Mouse (Mus musculus) limb, embryonic 13.5 days (tissue): ENCODE results near the gene Bicral. TPM values are rescaled to one million over a fixed set of nuclear protein-coding genes. Genes with fewer than 3 reads are reported as not detected.

Experiments used
- ATAC-seq: fragments of 200-750 bp; cut with Nextera tagmentation; 2 replicates; pipeline ENCODE4 v1.8.0; 2017; ENCODE audit warnings: low read depth, moderate number of reproducible peaks, moderate TSS enrichment; ENCODE audit not compliant: low FRiP score
- H3K27ac ChIP-seq: fragments of 300-500 bp; sonication (generic); 2 replicates; pipeline ENCODE4 v1.5.1; 2015; ENCODE audit warnings: inconsistent platforms, mild to moderate bottlenecking, moderate library complexity
- H3K27me3 ChIP-seq: fragments of 300-500 bp; sonication (generic); 2 replicates; pipeline ENCODE4 v1.6.1; 2015; ENCODE audit warnings: mild to moderate bottlenecking, inconsistent platforms
- H3K36me3 ChIP-seq: fragments of 300-500 bp; sonication (generic); 2 replicates; pipeline ENCODE4 v1.6.1; 2015; ENCODE audit warnings: inconsistent platforms, mild to moderate bottlenecking, moderate library complexity
- H3K4me1 ChIP-seq: fragments of 300-500 bp; sonication (generic); 2 replicates; pipeline ENCODE4 v1.6.1; 2015; ENCODE audit warnings: inconsistent platforms
- H3K4me2 ChIP-seq: fragments of 300-500 bp; sonication (generic); replicated peaks from 2 replicates; pipeline ENCODE4 v1.6.1; 2015; ENCODE audit warnings: inconsistent platforms, mild to moderate bottlenecking, moderate library complexity
- H3K4me3 ChIP-seq: fragments of 300-500 bp; sonication (generic); 2 replicates; pipeline ENCODE4 v1.5.1; 2015; ENCODE audit warnings: moderate library complexity, mild to moderate bottlenecking, inconsistent platforms
- H3K9ac ChIP-seq: fragments of 300-500 bp; sonication (generic); 2 replicates; pipeline ENCODE4 v1.6.1; 2015; ENCODE audit warnings: mild to moderate bottlenecking, inconsistent platforms
- H3K9me3 ChIP-seq: fragments of 300-500 bp; sonication (generic); 2 replicates; pipeline ENCODE4 v1.6.1; 2016; ENCODE audit warnings: inconsistent platforms
- WGBS: fragments of 180-500 bp; shearing (Covaris S2); methylation state at CpG from one replicate; pipeline ENCODE4 v1.1.7; 2015; 5-methylcytosine and 5-hydroxymethylcytosine counted together
- polyA plus RNA-seq: library from polyadenylated mRNA; unstranded; fragments of >200 nt; fragmentation: Nextera tagmentation; extraction: Ambion mirVana; gene quantifications from 2 replicates; pipeline ENCODE4 v1.2.1, GENCODE M21; 2015

The Bicral gene
- polyA plus RNA-seq, 1 experiment from 2014 or later = 4.6 TPM

- ATAC-seq = no peak
- Histone ChIP-seq H3K4me2 (no peak within 1 kb of the TSS), H3K36me3 (no peaks in the 10 kb centered on the region), H3K27ac (no peak within 1 kb of the TSS), H3K4me3 (no peak within 1 kb of the TSS), H3K27me3 (no peaks in the 10 kb centered on the region), H3K9ac (0 out of 2 replicates have a peak within 1 kb of the TSS, but pooled peaks have one; percentile 13), H3K9me3 (no peaks in the 10 kb centered on the region), H3K4me1 (no peaks in the 10 kb centered on the region)
- WGBS = 59% methylated on average over 2 of the region's 2 CpGs
Observed at GRCm38 (mm10) chr17:46763544-46763943, 94.7 kb downstream of the Bicral start, which contains the start of gene Ptcra. Ptcra (minus strand) TSS chr17:46763712.

GRCm38 (mm10) chr17:46758753-46759152 lies 99.5 kb downstream of the Bicral start:
- WGBS = 80% methylated on average over 12 of the region's 12 CpGs
- Histone ChIP-seq H3K4me2 (no peak overlapping the region), H3K4me3 (no peak overlapping the region), H3K36me3 (no peaks in the 10 kb centered on the region), H3K9me3 (no peaks in the 10 kb centered on the region), H3K27me3 (no peaks in the 10 kb centered on the region), H3K27ac (no peak overlapping the region), H3K4me1 (peaks cover 9% of the 10 kb centered on the region; the same call in 1 of the 2 replicates), H3K9ac (no peak overlapping the region)
- no peak for ATAC-seq

- WGBS = under 1% methylated on average over 55 of the region's 58 CpGs
- H3K4me1 ChIP-seq = peaks cover 24% of the 10 kb centered on the region
- H3K4me2 ChIP-seq = peak within 1 kb of the TSS; percentile 75
- H3K36me3 ChIP-seq = peaks cover 15% of the 10 kb centered on the region
- peak within 1 kb of the TSS; percentile 87 for H3K27ac ChIP-seq
- peak within 1 kb of the TSS; percentile 69 for H3K4me3 ChIP-seq
- peak; percentile 99 for ATAC-seq
- no peaks in the 10 kb centered on the region for H3K27me3 ChIP-seq
- H3K9ac ChIP-seq = peak within 1 kb of the TSS; percentile 78
- H3K9me3 ChIP-seq = no peaks in the 10 kb centered on the region
Observed at GRCm38 (mm10) chr17:46751794-46752556, 106.3 kb downstream of the Bicral start, which contains the start of gene Cnpy3. Cnpy3 (minus strand) TSS chr17:46752214.

GRCm38 (mm10) chr17:46751056-46751793 lies 107.1 kb downstream of the Bicral start:
- peak overlapping the region; percentile 87 for H3K27ac ChIP-seq
- peaks cover 23% of the 10 kb centered on the region for H3K36me3 ChIP-seq
- H3K4me2 ChIP-seq = peak overlapping the region; percentile 75
- H3K9ac ChIP-seq = peak overlapping the region; percentile 78
- ATAC-seq = no peak; the same call in 1 of the 2 replicates
- H3K27me3 ChIP-seq = no peaks in the 10 kb centered on the region
- H3K4me3 ChIP-seq = peak overlapping the region; percentile 69
- H3K4me1 ChIP-seq = peaks cover 17% of the 10 kb centered on the region
- no peaks in the 10 kb centered on the region for H3K9me3 ChIP-seq
- 13% methylated on average over 16 of the region's 16 CpGs for WGBS

- no peak for ATAC-seq
- Histone ChIP-seq H3K27ac (peak overlapping the region; percentile 87; the same call in 1 of the 2 replicates), H3K4me2 (peak overlapping the region; percentile 75), H3K9ac (peak overlapping the region; percentile 78), H3K4me3 (peak overlapping the region; percentile 69), H3K36me3 (peaks cover 29% of the 10 kb centered on the region), H3K27me3 (no peaks in the 10 kb centered on the region), H3K9me3 (no peaks in the 10 kb centered on the region), H3K4me1 (peaks cover 17% of the 10 kb centered on the region)
- 80% methylated on average over 4 of the region's 4 CpGs for WGBS
Observed at GRCm38 (mm10) chr17:46750580-46750979, 107.7 kb downstream of the Bicral start.

- H3K9me3 ChIP-seq = no peaks in the 10 kb centered on the region
- H3K4me2 ChIP-seq = no peak overlapping the region
- no peak overlapping the region for H3K27ac ChIP-seq
- 89% methylated on average over 5 of the region's 5 CpGs for WGBS
- no peaks in the 10 kb centered on the region for H3K27me3 ChIP-seq
- H3K36me3 ChIP-seq = peaks cover 38% of the 10 kb centered on the region
- H3K4me1 ChIP-seq = peaks cover 17% of the 10 kb centered on the region
- H3K9ac ChIP-seq = no peak overlapping the region
- no peak overlapping the region for H3K4me3 ChIP-seq
- no peak for ATAC-seq
Observed at GRCm38 (mm10) chr17:46749282-46749681, 109.0 kb downstream of the Bicral start.

Other genes with a start within 250 kb of the Bicral start
- gene Ptk7, start 229.0 kb downstream of the Bicral start, polyA plus RNA-seq = 128 and 138 TPM in 2 replicates
- gene Klc4, start 212.5 kb downstream of the Bicral start, polyA plus RNA-seq = 26.4 and 26.5 TPM in 2 replicates
- 104 and 106 TPM in 2 replicates for gene Mrpl2, start 212.3 kb downstream of the Bicral start, polyA plus RNA-seq
- 63.2 and 66.0 TPM in 2 replicates for gene Cul7, start 208.1 kb downstream of the Bicral start, polyA plus RNA-seq
- gene Rrp36, start 184.1 kb downstream of the Bicral start, polyA plus RNA-seq = 67.6 and 73.9 TPM in 2 replicates
- gene Mea1, start 179.7 kb downstream of the Bicral start, polyA plus RNA-seq = 157 and 162 TPM in 2 replicates
- 127 and 135 TPM in 2 replicates for gene Klhdc3, start 177.6 kb downstream of the Bicral start, polyA plus RNA-seq
- 94.0 and 103 TPM in 2 replicates for gene Ppp2r5d, start 153.4 kb downstream of the Bicral start, polyA plus RNA-seq
- 26.8 and 27.0 TPM in 2 replicates for gene Pex6, start 147.0 kb downstream of the Bicral start, polyA plus RNA-seq
- 0.46 and 0.57 TPM in 2 replicates for gene Gnmt, start 129.3 kb downstream of the Bicral start, polyA plus RNA-seq
- 66.8 and 67.7 TPM in 2 replicates for gene Cnpy3, start 106.3 kb downstream of the Bicral start, polyA plus RNA-seq
- gene Ptcra, start 94.8 kb downstream of the Bicral start, polyA plus RNA-seq = 0.29 and 0.33 TPM in 2 replicates
- 70.5 and 75.2 TPM in 2 replicates for gene 2310039H08Rik, start 85.8 kb downstream of the Bicral start, polyA plus RNA-seq
- 175 and 176 TPM in 2 replicates for gene Rpl7l1, start 75.8 kb downstream of the Bicral start, polyA plus RNA-seq
- gene Tbcc, start 32.2 kb upstream of the Bicral start, polyA plus RNA-seq = 57.8 and 58.0 TPM in 2 replicates
- not detected in 2 replicates for gene Prph2, start 52.0 kb upstream of the Bicral start, polyA plus RNA-seq
- 15.9 and 18.0 TPM in 2 replicates for gene Ubr2, start 152.1 kb upstream of the Bicral start, polyA plus RNA-seq